Mouse (Mus musculus) midbrain, embryonic 14.5 days (tissue): ENCODE measurements around the gene Spata5. TPM values are rescaled to one million over a fixed set of nuclear protein-coding genes. Genes with fewer than 3 reads are reported as not detected.

Experiments
- ATAC-seq: fragments of 200-750 bp; cut with Nextera tagmentation; 2 replicates; pipeline ENCODE4 v1.8.0; 2017; ENCODE audit warnings: moderate number of reproducible peaks, moderate library complexity; ENCODE audit not compliant: low FRiP score, low TSS enrichment
- DNase-seq: peaks from one replicate; pipeline ENCODE4 v3.0.0-alpha.2; 2015
- H3K27ac ChIP-seq: fragments of 300-500 bp; sonication (generic); replicated peaks from 2 replicates; pipeline ENCODE4 v1.5.1; 2014; ENCODE audit warnings: mild to moderate bottlenecking, low read depth, low read length, moderate library complexity
- H3K27me3 ChIP-seq: fragments of 300-500 bp; sonication (generic); 2 replicates; pipeline ENCODE4 v1.6.1; 2014; ENCODE audit warnings: low read length, control low read depth, mixed read lengths; ENCODE audit not compliant: control insufficient read depth, insufficient read depth
- H3K36me3 ChIP-seq: fragments of 300-500 bp; sonication (generic); 2 replicates; pipeline ENCODE4 v1.6.1; 2014; ENCODE audit warnings: low read length, control low read depth; ENCODE audit not compliant: control insufficient read depth, insufficient read depth
- H3K4me1 ChIP-seq: fragments of 300-500 bp; sonication (generic); 2 replicates; pipeline ENCODE4 v1.6.1; 2014; ENCODE audit warnings: mild to moderate bottlenecking, antibody characterized with exemption, low read length, control low read depth; ENCODE audit not compliant: control insufficient read depth, insufficient read depth
- H3K4me2 ChIP-seq: fragments of 300-500 bp; sonication (generic); 2 replicates; pipeline ENCODE4 v1.6.1; 2014; ENCODE audit warnings: mild to moderate bottlenecking, low read length, moderate library complexity
- H3K4me3 ChIP-seq: fragments of 300-500 bp; sonication (generic); replicated peaks from 2 replicates; pipeline ENCODE4 v1.5.1; 2014; ENCODE audit warnings: low read depth, low read length
- H3K9ac ChIP-seq: fragments of 300-500 bp; sonication (generic); replicated peaks from 2 replicates; pipeline ENCODE4 v1.6.1; 2014; ENCODE audit warnings: mild to moderate bottlenecking, low read length, moderate library complexity
- H3K9me3 ChIP-seq: fragments of 300-500 bp; sonication (generic); 2 replicates; pipeline ENCODE4 v1.6.1; 2016; ENCODE audit warnings: low read length, control low read depth, mixed read lengths; ENCODE audit not compliant: control insufficient read depth
- WGBS: fragments of 180-500 bp; shearing (Covaris S2); extraction: QIAGEN DNeasy Blood & Tissue Kit; methylation state at CpG from one replicate; pipeline ENCODE4 v1.1.7; 2014; 5-methylcytosine and 5-hydroxymethylcytosine counted together
- polyA plus RNA-seq: library from polyadenylated mRNA; unstranded; fragments of >200 nt; fragmentation: Nextera tagmentation; extraction: Ambion mirVana; gene quantifications from 2 replicates; pipeline ENCODE4 v1.2.1, GENCODE M21; 2014

The Spata5 gene
- polyA plus RNA-seq, result 30.7 and 38.3 TPM in 2 replicates

- ATAC-seq, result peak; percentile 97
Observed at GRCm38 (mm10) chr3:37419458-37419991, at the start of gene Spata5. Gene Spata5 (plus strand): TSS chr3:37419896.

GRCm38 (mm10) chr3:37370407-37370806 lies 49.3 kb upstream of the Spata5 start:
- WGBS, result 85% methylated on average over 4 of the region's 4 CpGs
- Histone ChIP-seq H3K4me3 (no peak overlapping the region), H3K27me3 (no peaks in the 10 kb centered on the region), H3K4me1 (no peaks in the 10 kb centered on the region), H3K27ac (no peak overlapping the region), H3K4me2 (no peak overlapping the region), H3K36me3 (no peaks in the 10 kb centered on the region), H3K9me3 (no peaks in the 10 kb centered on the region), H3K9ac (no peak overlapping the region)
- no peak for DNase-seq
- ATAC-seq, result no peak

More at GRCm38 (mm10) chr3:37419458-37419991, at the start of gene Spata5:
- Histone ChIP-seq H3K4me3 (peak within 1 kb of the TSS; percentile 95), H3K36me3 (no peaks in the 10 kb centered on the region; the same call in 1 of the 2 replicates), H3K4me2 (peak within 1 kb of the TSS; percentile 92), H3K4me1 (peaks cover 9% of the 10 kb centered on the region), H3K27ac (peak within 1 kb of the TSS; percentile 86), H3K9me3 (no peaks in the 10 kb centered on the region), H3K27me3 (no peaks in the 10 kb centered on the region), H3K9ac (peak within 1 kb of the TSS; percentile 72)
- 1% methylated on average over 49 of the region's 50 CpGs for WGBS
- DNase-seq, result peak; percentile 100

GRCm38 (mm10) chr3:37373712-37374111 lies 46.0 kb upstream of the Spata5 start:
- 91% methylated on average over 11 of the region's 11 CpGs for WGBS
- ATAC-seq (no peak), DNase-seq (no peak)

GRCm38 (mm10) chr3:37377926-37378325 lies 41.8 kb upstream of the Spata5 start:
- 74% methylated on average over 6 of the region's 6 CpGs for WGBS
- Histone ChIP-seq H3K4me3 (no peak overlapping the region), H3K27ac (no peak overlapping the region), H3K9me3 (no peaks in the 10 kb centered on the region), H3K4me2 (no peak overlapping the region), H3K36me3 (no peaks in the 10 kb centered on the region), H3K27me3 (no peaks in the 10 kb centered on the region), H3K9ac (no peak overlapping the region), H3K4me1 (no peaks in the 10 kb centered on the region)
- ATAC-seq (0 out of 2 replicates have a peak, but pooled peaks have one; percentile 12), DNase-seq (no peak)

More at GRCm38 (mm10) chr3:37373712-37374111, 46.0 kb upstream of the Spata5 start:
- Histone ChIP-seq H3K4me3 (no peak overlapping the region), H3K4me2 (no peak overlapping the region), H3K9me3 (no peaks in the 10 kb centered on the region), H3K4me1 (no peaks in the 10 kb centered on the region), H3K9ac (no peak overlapping the region), H3K36me3 (no peaks in the 10 kb centered on the region), H3K27ac (no peak overlapping the region), H3K27me3 (no peaks in the 10 kb centered on the region)

- Histone ChIP-seq H3K27me3 (no peaks in the 10 kb centered on the region), H3K36me3 (no peaks in the 10 kb centered on the region), H3K9me3 (no peaks in the 10 kb centered on the region), H3K27ac (no peak overlapping the region), H3K9ac (no peak overlapping the region), H3K4me2 (no peak overlapping the region), H3K4me3 (no peak overlapping the region), H3K4me1 (no peaks in the 10 kb centered on the region)
- ATAC-seq, result no peak
- DNase-seq, result no peak
- WGBS, result 80% methylated on average over 6 of the region's 6 CpGs
Observed at GRCm38 (mm10) chr3:37378412-37378811, 41.3 kb upstream of the Spata5 start.

- H3K27me3 ChIP-seq, result no peaks in the 10 kb centered on the region
- no peak overlapping the region for H3K27ac ChIP-seq
- H3K4me3 ChIP-seq, result no peak overlapping the region
- no peaks in the 10 kb centered on the region for H3K4me1 ChIP-seq
- no peaks in the 10 kb centered on the region for H3K36me3 ChIP-seq
- WGBS, result 83% methylated on average over 14 of the region's 14 CpGs
- H3K9me3 ChIP-seq, result no peaks in the 10 kb centered on the region
- no peak overlapping the region for H3K9ac ChIP-seq
- DNase-seq, result no peak
- H3K4me2 ChIP-seq, result no peak overlapping the region
- ATAC-seq, result no peak
Observed at GRCm38 (mm10) chr3:37379201-37379600, 40.5 kb upstream of the Spata5 start.

GRCm38 (mm10) chr3:37379930-37380881 lies 39.5 kb upstream of the Spata5 start:
- WGBS, result 68% methylated on average over 18 of the region's 18 CpGs
- ATAC-seq (no peak), DNase-seq (no peak)
- H3K27ac ChIP-seq, result no peak overlapping the region
- no peaks in the 10 kb centered on the region for H3K27me3 ChIP-seq
- no peaks in the 10 kb centered on the region for H3K4me1 ChIP-seq
- no peaks in the 10 kb centered on the region for H3K36me3 ChIP-seq
- H3K4me3 ChIP-seq, result no peak overlapping the region
- H3K4me2 ChIP-seq, result no peak overlapping the region
- H3K9ac ChIP-seq, result no peak overlapping the region
- H3K9me3 ChIP-seq, result no peaks in the 10 kb centered on the region

- no peaks in the 10 kb centered on the region for H3K27me3 ChIP-seq
- ATAC-seq (no peak), DNase-seq (no peak)
- no peaks in the 10 kb centered on the region for H3K9me3 ChIP-seq
- H3K4me1 ChIP-seq, result no peaks in the 10 kb centered on the region
- 79% methylated on average over 6 of the region's 6 CpGs for WGBS
- H3K4me2 ChIP-seq, result no peak overlapping the region
- H3K36me3 ChIP-seq, result no peaks in the 10 kb centered on the region
- H3K4me3 ChIP-seq, result no peak overlapping the region
- H3K9ac ChIP-seq, result no peak overlapping the region
- no peak overlapping the region for H3K27ac ChIP-seq
Observed at GRCm38 (mm10) chr3:37381457-37381856, 38.2 kb upstream of the Spata5 start.
